Mouse (Mus musculus) Patski (cell line): Measurements from ENCODE around the gene Phf21a. TPM values are rescaled to one million over a fixed set of nuclear protein-coding genes. Genes with fewer than 3 reads are reported as not detected.

ENCODE experiments used
- ATAC-seq: fragments of 100-300 bp; one replicate; pipeline ENCODE4 v1.8.0; 2021
- CTCF ChIA-PET: fragments of 350-600 bp; sonication (Branson Sonifier 250); formaldehyde crosslinking; loops from one replicate; lab custom pipeline; 2022; ENCODE audit warnings: inconsistent platforms; lab: Charles Lee
- POLR2A ChIA-PET: fragments of 350-600 bp; sonication (Branson Sonifier 250); formaldehyde crosslinking; loops from one replicate; lab custom pipeline; 2022; ENCODE audit warnings: antibody characterized with exemption, inconsistent platforms; lab: Charles Lee
- DNase-seq: peaks from one replicate; pipeline ENCODE4 v3.0.0-alpha.2; 2011; ENCODE audit warnings: low read depth, low spot score
- H3K27me3 ChIP-seq: fragments of 371-371 bp; one replicate; pipeline ENCODE4 v1.5.1; 2021
- CTCF ChIP-seq: fragments of 100-300 bp; IDR thresholded peaks from one replicate; pipeline ENCODE4 v1.5.1; 2021
- in situ Hi-C: fragments of 300-500 bp; cut with MboI; formaldehyde crosslinking; loops from 3 replicates; pipeline ENCODE4 v1.11.1; 2018; ENCODE audit warnings: low pct_unique_long_range_greater_than_20kb, mixed read lengths
- polyA plus RNA-seq: library from polyadenylated mRNA; unstranded; gene quantifications from one replicate; pipeline ENCODE4 v1.2.3, GENCODE M21; 2021

Gene Phf21a
- polyA plus RNA-seq, 1 experiment from 2014 or later, result 69.9 TPM

GRCm38 (mm10) chr2:92385113-92386051 lies 292.5 kb downstream of the Phf21a start:
- CTCF ChIA-PET, result no interaction called here
- DNase-seq, result no peak

GRCm38 (mm10) chr2:92386821-92387570 lies 294.1 kb downstream of the Phf21a start:
- TF ChIP-seq CTCF, result no peak
- POLR2A ChIA-PET, result interaction anchor here (1.3 kb wide), 1 partner anchor 46 kb away, joined by 6 read pairs; no protein-coding TSS in a partner anchor
- ATAC-seq, result no peak
- CTCF ChIA-PET, result no interaction called here
- no peak for DNase-seq
- in situ Hi-C loops, result no loop called here
- H3K27me3 ChIP-seq, result no peaks in the 10 kb centered on the region

More at GRCm38 (mm10) chr2:92385113-92386051, 292.5 kb downstream of the Phf21a start:
- ATAC-seq, result no peak
- TF ChIP-seq CTCF, result no peak
- in situ Hi-C loops, result no loop called here
- H3K27me3 ChIP-seq, result no peaks in the 10 kb centered on the region
- POLR2A ChIA-PET, result interaction anchor here (0.5 to 1.0 kb wide), 2 partner anchors 14 to 138 kb away, joined by 3 to 5 read pairs; no protein-coding TSS in a partner anchor

GRCm38 (mm10) chr2:92387646-92388045 lies 294.7 kb downstream of the Phf21a start:
- H3K27me3 ChIP-seq, result no peaks in the 10 kb centered on the region
- TF ChIP-seq CTCF, result no peak
- DNase-seq (no peak), ATAC-seq (no peak)
- in situ Hi-C loops, result no loop called here
- CTCF ChIA-PET, result no interaction called here
- POLR2A ChIA-PET, result interaction anchor here (1.4 to 2.5 kb wide), 3 partner anchors 12 to 45 kb away, joined by 4 to 18 read pairs (median 5); partner anchors contain the start of gene Cry2

GRCm38 (mm10) chr2:92388081-92388517 lies 295.2 kb downstream of the Phf21a start:
- in situ Hi-C loops, result no loop called here
- ATAC-seq (no peak), DNase-seq (no peak)
- no peaks in the 10 kb centered on the region for H3K27me3 ChIP-seq
- POLR2A ChIA-PET, result interaction anchor here (1.4 to 2.5 kb wide), 4 partner anchors 13 to 44 kb away, joined by 3 to 18 read pairs (median 4); partner anchors contain the start of gene Cry2
- CTCF ChIA-PET, result no interaction called here
- TF ChIP-seq CTCF, result no peak

GRCm38 (mm10) chr2:92388891-92389641 lies 296.1 kb downstream of the Phf21a start:
- peaks cover 4% of the 10 kb centered on the region for H3K27me3 ChIP-seq
- DNase-seq, result peak; percentile 72
- ChIA-PET CTCF (interaction anchor here (1.3 kb wide), 1 partner anchor 33 kb away, joined by 3 read pairs; no protein-coding TSS in a partner anchor), POLR2A (interaction anchor here (1.4 to 2.5 kb wide), 4 partner anchors 14 to 43 kb away, joined by 3 to 18 read pairs (median 4); partner anchors contain the start of gene Cry2)
- in situ Hi-C loops, result no loop called here
- no peak for TF ChIP-seq CTCF
- peak; percentile 63 for ATAC-seq

GRCm38 (mm10) chr2:92389645-92390044 lies 296.7 kb downstream of the Phf21a start:
- ChIA-PET POLR2A (interaction anchor here (0.7 to 2.5 kb wide), 4 partner anchors 16 to 375 kb away, joined by 3 to 18 read pairs (median 3); partner anchors contain the start of gene Cry2), CTCF (interaction anchor here (1.3 kb wide), 1 partner anchor 32 kb away, joined by 3 read pairs; no protein-coding TSS in a partner anchor)
- in situ Hi-C loops, result no loop called here
- TF ChIP-seq CTCF, result no peak
- ATAC-seq (peak; percentile 2), DNase-seq (no peak)
- H3K27me3 ChIP-seq, result peaks cover 4% of the 10 kb centered on the region

- CTCF ChIA-PET, result interaction anchor here (1.3 kb wide), 1 partner anchor 31 kb away, joined by 3 read pairs; no protein-coding TSS in a partner anchor
These were observed 297.5 kb downstream of the Phf21a start for GRCm38 (mm10) chr2:92390206-92390930.

GRCm38 (mm10) chr2:92391116-92391515 lies 298.2 kb downstream of the Phf21a start:
- CTCF ChIA-PET, result no interaction called here
- in situ Hi-C loops, result no loop called here
- DNase-seq (no peak), ATAC-seq (no peak)
- peaks cover 4% of the 10 kb centered on the region for H3K27me3 ChIP-seq
- TF ChIP-seq CTCF, result no peak
- POLR2A ChIA-PET, result no interaction called here

More at GRCm38 (mm10) chr2:92390206-92390930, 297.5 kb downstream of the Phf21a start:
- TF ChIP-seq CTCF, result no peak
- ATAC-seq, result no peak
- POLR2A ChIA-PET, result interaction anchor here (0.7 to 2.5 kb wide), 3 partner anchors 33 to 376 kb away, joined by 3 to 18 read pairs (median 3); partner anchors contain the start of gene Cry2
- DNase-seq, result no peak
- H3K27me3 ChIP-seq, result peaks cover 4% of the 10 kb centered on the region
- in situ Hi-C loops, result no loop called here

- ChIA-PET POLR2A (no interaction called here), CTCF (no interaction called here)
- in situ Hi-C loops, result no loop called here
- H3K27me3 ChIP-seq, result peaks cover 4% of the 10 kb centered on the region
- DNase-seq (no peak), ATAC-seq (no peak)
- no peak for TF ChIP-seq CTCF
These were observed 298.9 kb downstream of the Phf21a start for GRCm38 (mm10) chr2:92391703-92392317.
